Mouse (Mus musculus): ENCODE measurements around the gene App. TPM values are rescaled to one million over a fixed set of nuclear protein-coding genes. Genes with fewer than 3 reads are reported as not detected.
A peak's percentile ranks its signal among the peaks of the same experiment; 100 is the strongest.

The App gene
- polyA plus RNA-seq, 1 experiment: 390 TPM

DNA sequence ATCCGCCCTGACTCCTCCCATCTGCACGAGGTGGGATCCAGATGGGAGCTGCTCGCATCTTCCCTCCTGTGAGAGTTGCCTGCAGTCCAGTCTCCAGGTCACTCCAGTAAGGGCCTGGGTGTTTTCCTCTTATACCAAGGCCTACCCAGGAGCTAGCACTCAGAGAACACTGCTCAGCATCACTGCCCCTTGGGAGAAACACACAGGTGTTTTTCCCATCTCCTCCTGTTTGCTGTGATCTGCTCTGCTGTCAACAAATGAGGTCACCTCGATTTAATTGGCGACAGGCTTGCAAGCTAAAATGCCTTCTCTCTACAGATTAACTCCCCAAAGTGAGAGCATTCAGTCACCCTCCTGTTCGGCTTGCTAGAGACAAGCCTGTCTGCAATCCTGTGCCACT is 216.3 kb downstream of the App start:
- TF ChIP-seq CTCF (IDR thresholded peaks at IDR 0.05; ENCODE audit: low read depth, low read length) (no peak), POLR2A (IDR thresholded peaks at IDR 0.05; ENCODE audit: borderline replicate concordance, low read depth, low read length) (no peak)
- Histone ChIP-seq H3K4me3 (ENCODE audit: insufficient read depth, low read length) (no peak overlapping the region), H3K4me1 (ENCODE audit: control insufficient read depth, insufficient read depth, low read length) (no peaks in the 10 kb centered on the region), H3K27ac (ENCODE audit: insufficient read depth, low read depth, low read length) (no peak overlapping the region)

DNA sequence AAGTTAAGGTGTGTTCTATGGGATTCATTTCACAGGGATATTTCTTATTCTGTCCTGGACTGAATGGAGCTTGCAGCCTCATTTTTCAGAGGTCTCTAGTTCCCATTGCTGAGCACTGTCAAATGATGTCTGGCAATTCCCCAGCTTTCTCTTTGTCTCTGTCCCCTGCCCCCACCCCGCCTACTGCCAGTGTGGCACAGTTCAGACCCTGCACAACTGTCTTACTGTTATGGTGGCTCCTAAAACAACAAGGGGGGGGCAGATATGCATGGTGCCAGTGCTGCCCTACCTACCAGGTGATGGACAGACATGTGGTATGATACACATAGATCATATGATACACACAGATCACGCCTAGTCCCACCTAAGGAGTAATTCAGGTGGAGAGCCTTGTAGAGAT is 216.9 kb downstream of the App start:
- no peak overlapping the region for H3K27ac ChIP-seq (ENCODE audit: insufficient read depth, low read depth, low read length)
- H3K4me1 ChIP-seq (ENCODE audit: control insufficient read depth, insufficient read depth, low read length): no peaks in the 10 kb centered on the region
- no peak overlapping the region for H3K4me3 ChIP-seq (ENCODE audit: insufficient read depth, low read length)
- TF ChIP-seq POLR2A (IDR thresholded peaks at IDR 0.05; ENCODE audit: borderline replicate concordance, low read depth, low read length) (no peak), CTCF (IDR thresholded peaks at IDR 0.05; ENCODE audit: low read depth, low read length) (no peak)

DNA sequence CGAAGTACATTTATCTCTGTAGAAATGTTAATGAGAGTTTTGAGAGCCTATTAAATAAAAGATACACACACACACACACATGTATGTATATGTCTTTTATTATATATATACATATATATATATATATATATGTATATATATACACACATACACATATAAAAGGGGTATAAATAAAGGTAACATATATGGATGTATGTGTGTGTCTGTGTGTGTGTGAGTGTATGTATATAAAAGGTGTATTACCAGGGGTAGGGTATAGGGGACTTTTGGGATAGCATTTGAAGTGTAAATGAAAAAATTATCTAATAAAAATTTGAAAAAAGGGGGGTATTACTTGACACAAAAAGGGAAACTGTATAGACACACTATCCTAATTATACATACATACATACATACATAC is 217.7 kb downstream of the App start:
- no peak for TF ChIP-seq POLR2A (IDR thresholded peaks at IDR 0.05; ENCODE audit: borderline replicate concordance, low read depth, low read length)
- TF ChIP-seq CTCF (IDR thresholded peaks at IDR 0.05; ENCODE audit: low read depth, low read length): no peak
- Histone ChIP-seq H3K27ac (ENCODE audit: insufficient read depth, low read depth, low read length) (no peak overlapping the region), H3K4me1 (ENCODE audit: control insufficient read depth, insufficient read depth, low read length) (no peaks in the 10 kb centered on the region), H3K4me3 (ENCODE audit: insufficient read depth, low read length) (no peak overlapping the region)

DNA sequence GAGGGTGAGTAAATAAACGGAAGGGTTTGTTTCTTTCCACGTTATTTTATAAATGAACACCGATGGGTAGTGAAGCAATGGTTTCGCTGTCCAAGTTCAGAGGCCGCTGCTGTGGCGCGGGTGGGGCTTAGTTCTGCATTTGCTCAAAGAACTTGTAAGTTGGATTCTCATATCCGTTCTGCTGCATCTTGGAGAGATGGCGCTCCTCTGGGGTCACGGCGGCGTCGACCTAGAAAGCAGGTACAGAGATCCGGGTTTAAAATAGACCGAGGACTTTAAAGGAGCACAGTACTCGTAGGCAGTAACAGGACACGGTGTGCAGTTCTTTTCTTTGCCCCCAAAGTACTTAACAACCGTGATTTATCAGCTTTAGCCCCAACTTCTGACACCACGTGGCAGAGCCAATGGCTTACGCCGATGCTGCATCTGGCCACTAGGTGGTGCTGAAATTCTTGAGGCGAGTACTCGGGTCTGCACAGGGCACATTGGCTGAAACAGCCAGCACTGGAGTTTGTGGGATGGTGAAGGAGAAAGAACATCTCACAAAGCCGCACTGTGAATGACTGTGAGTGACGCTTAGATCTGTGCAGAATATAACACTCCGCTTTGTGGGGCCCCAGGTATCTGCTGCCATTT is 218.2 kb downstream of the App start:
- Histone ChIP-seq H3K4me1 (ENCODE audit: control insufficient read depth, insufficient read depth, low read length) (no peaks in the 10 kb centered on the region), H3K27ac (ENCODE audit: insufficient read depth, low read depth, low read length) (no peak overlapping the region), H3K4me3 (ENCODE audit: insufficient read depth, low read length) (no peak overlapping the region)
- TF ChIP-seq POLR2A (IDR thresholded peaks at IDR 0.05; ENCODE audit: borderline replicate concordance, low read depth, low read length) (no peak), CTCF (IDR thresholded peaks at IDR 0.05; ENCODE audit: low read depth, low read length) (peak; percentile 95)

DNA sequence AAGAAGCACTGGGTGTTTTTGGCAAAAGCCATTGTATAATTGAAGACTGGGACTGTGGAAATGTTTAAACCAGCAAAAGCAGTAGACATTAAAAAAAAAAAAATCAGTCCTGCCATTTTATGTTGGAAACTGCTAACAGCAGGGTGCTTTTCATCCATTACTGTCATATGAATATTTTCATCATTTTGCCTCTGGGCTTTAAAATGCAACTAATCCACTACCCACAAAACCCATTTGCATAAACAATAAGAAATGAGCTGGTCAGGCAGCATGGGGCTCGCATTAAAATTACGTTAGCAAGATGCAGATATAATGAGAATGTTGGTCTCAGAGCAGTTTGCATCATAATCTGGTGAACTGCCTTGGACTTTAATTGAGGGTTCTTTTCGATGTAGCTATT is 242.5 kb downstream of the App start:
- TF ChIP-seq POLR2A (IDR thresholded peaks at IDR 0.05; ENCODE audit: borderline replicate concordance, low read depth, low read length) (no peak), CTCF (IDR thresholded peaks at IDR 0.05; ENCODE audit: low read depth, low read length) (no peak)
- Histone ChIP-seq H3K27ac (ENCODE audit: insufficient read depth, low read depth, low read length) (no peak overlapping the region), H3K4me3 (ENCODE audit: insufficient read depth, low read length) (no peak overlapping the region), H3K4me1 (ENCODE audit: control insufficient read depth, insufficient read depth, low read length) (no peaks in the 10 kb centered on the region)

DNA sequence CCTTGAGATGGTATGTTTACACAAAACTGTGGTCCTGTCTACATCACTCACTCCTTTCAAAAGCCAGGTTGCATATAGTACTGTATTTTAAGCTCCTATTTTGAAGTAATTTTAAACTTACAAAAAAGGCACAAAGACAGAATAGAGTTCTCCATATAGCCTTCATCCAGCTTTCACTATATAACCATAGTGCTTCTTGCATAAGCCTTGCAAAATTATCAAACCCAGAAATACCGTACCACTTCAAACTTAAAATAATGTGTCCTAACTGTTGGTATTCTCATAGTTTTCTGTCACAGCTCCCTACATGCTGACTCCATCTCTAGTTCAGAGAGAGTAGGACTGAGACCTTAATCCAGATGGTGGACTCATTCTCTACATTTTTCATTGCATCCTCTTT is 245.7 kb downstream of the App start:
- Histone ChIP-seq H3K4me1 (ENCODE audit: control insufficient read depth, insufficient read depth, low read length) (no peaks in the 10 kb centered on the region), H3K27ac (ENCODE audit: insufficient read depth, low read depth, low read length) (no peak overlapping the region), H3K4me3 (ENCODE audit: insufficient read depth, low read length) (no peak overlapping the region)
- TF ChIP-seq POLR2A (IDR thresholded peaks at IDR 0.05; ENCODE audit: borderline replicate concordance, low read depth, low read length) (no peak), CTCF (IDR thresholded peaks at IDR 0.05; ENCODE audit: low read depth, low read length) (no peak)

DNA sequence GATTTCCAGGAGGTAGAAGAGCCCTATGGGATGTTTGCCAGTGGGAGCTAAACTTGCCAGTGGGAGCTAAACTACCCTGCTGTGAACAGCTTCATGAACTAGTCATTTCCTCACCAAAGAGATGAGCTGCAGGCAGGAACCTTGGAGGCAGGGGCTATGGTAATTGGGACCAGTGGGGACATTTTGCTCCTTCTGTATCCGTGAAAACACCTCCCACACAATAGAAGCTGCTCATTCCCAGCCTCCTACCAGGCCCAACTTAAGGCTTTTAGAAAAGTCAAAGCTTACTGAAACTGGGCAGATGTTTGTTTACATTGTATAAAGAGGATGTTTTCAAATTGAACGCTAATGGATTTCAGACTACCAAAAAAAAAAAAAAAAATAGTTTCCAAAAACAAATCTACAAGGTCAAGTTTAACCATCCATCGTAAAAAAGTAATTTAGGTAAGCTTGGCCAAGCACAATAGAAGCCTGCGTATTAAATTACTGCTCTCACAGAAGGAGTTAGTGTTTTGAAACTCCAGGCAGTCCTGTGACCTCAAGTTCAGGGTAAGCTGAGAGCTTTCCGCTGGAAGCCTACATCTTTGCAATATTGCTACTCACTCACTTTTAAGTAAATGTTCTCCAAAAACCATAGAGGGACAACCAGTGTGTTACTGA is 253.8 kb downstream of the App start:
- peaks cover 2% of the 10 kb centered on the region for H3K4me1 ChIP-seq (ENCODE audit: control insufficient read depth, insufficient read depth, low read length)
- no peak overlapping the region for H3K4me3 ChIP-seq (ENCODE audit: insufficient read depth, low read length)
- TF ChIP-seq CTCF (IDR thresholded peaks at IDR 0.05; ENCODE audit: low read depth, low read length) (no peak), POLR2A (IDR thresholded peaks at IDR 0.05; ENCODE audit: borderline replicate concordance, low read depth, low read length) (no peak)
- H3K27ac ChIP-seq (ENCODE audit: insufficient read depth, low read depth, low read length): no peak overlapping the region

DNA sequence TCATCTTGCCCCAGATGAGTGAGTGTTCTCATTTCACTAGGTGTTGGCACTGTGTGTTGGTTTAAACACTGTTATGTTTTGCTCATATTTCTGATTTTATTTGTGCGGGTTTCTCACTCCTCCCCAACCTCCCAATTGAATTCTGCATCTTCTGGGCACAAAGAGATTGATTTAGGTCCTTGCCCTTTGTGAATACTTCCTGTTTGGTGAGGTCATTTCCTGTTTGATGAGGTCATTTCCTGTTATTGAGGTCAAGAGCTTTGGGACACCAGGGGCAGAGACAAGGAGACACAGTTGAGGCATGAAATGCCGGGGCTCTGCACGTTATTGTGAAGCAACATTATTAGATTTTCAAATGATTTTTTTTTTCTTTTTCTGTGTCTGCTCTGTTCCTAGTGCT is 254.5 kb downstream of the App start:
- TF ChIP-seq POLR2A (IDR thresholded peaks at IDR 0.05; ENCODE audit: borderline replicate concordance, low read depth, low read length): no peak
- TF ChIP-seq CTCF (IDR thresholded peaks at IDR 0.05; ENCODE audit: low read depth, low read length): no peak
- Histone ChIP-seq H3K4me3 (ENCODE audit: insufficient read depth, low read length) (no peak overlapping the region), H3K27ac (ENCODE audit: insufficient read depth, low read depth, low read length) (no peak overlapping the region), H3K4me1 (ENCODE audit: control insufficient read depth, insufficient read depth, low read length) (peaks cover 2% of the 10 kb centered on the region)

DNA sequence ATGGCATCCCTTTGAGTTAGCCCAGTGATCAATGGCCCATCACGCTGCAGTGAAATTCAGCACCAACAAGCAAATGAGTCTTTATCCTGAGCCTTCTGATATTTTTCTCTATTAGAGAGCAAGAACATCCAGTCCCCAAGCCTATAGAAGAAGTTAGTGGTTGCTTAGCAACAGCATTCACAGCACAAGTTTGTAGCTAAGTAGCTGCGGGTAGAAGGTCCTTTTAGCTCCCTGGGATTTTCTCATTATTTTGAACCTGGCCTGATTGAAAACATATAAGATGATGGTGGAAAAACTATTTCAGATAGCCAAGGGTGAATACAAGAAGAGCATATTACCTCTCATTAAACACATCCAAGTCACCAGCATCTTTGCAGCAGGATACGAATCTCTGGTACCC is 256.8 kb downstream of the App start:
- TF ChIP-seq CTCF (IDR thresholded peaks at IDR 0.05; ENCODE audit: low read depth, low read length) (no peak), POLR2A (IDR thresholded peaks at IDR 0.05; ENCODE audit: borderline replicate concordance, low read depth, low read length) (no peak)
- no peak overlapping the region for H3K4me3 ChIP-seq (ENCODE audit: insufficient read depth, low read length)
- H3K27ac ChIP-seq (ENCODE audit: insufficient read depth, low read depth, low read length): no peak overlapping the region
- H3K4me1 ChIP-seq (ENCODE audit: control insufficient read depth, insufficient read depth, low read length): peaks cover 2% of the 10 kb centered on the region

DNA sequence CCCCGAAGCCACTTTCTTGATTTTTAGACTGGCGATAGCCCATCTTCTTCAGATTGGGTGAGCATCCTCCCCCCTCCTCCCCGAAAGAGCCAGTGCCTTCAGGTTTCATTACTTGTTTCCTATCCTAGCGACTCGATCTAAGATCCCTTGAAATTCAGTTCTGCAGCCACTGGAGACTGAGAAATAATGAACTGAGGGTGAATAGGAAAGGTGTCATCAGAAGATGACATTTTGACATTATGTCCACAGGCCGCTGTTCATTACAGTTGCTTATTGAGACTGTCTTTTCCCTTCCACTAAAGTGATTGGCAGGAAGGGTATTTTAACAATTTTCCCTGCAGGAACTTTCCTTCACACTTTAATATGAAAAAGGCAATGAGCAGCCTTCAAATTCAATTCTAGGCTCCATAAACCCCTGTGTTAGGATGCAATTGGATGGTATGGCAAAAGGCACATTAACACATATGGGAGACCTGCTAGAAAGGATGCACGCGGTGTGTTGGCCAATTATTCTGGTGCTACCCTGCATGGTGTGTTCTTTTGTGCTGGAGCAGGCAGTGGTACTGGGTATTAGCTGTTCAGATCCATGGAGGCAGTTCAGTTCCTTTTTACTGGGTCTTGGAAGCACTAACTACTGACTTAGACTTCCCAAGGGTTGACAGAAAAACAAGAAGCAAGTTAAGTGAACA is 261.9 kb downstream of the App start:
- no peak for TF ChIP-seq CTCF (IDR thresholded peaks at IDR 0.05; ENCODE audit: low read depth, low read length)
- no peak for TF ChIP-seq POLR2A (IDR thresholded peaks at IDR 0.05; ENCODE audit: borderline replicate concordance, low read depth, low read length)
- H3K4me1 ChIP-seq (ENCODE audit: control insufficient read depth, insufficient read depth, low read length): no peaks in the 10 kb centered on the region
- no peak overlapping the region for H3K4me3 ChIP-seq (ENCODE audit: insufficient read depth, low read length)
- H3K27ac ChIP-seq (ENCODE audit: insufficient read depth, low read depth, low read length): no peak overlapping the region

Data from bone marrow macrophage, adult 2 months (primary cell).